Mouse (Mus musculus): ENCODE measurements around the gene Prkcd. TPM values are rescaled to one million over a fixed set of nuclear protein-coding genes. Genes with fewer than 3 reads are reported as not detected.
"Not testable (repeated sequence)": the region's sequence is repeated elsewhere in the genome, so short reads cannot be mapped to it uniquely, and the experiment has no call there.

Prkcd gene
- polyA plus RNA-seq, 1 experiment from 2014 or later, result 54.0 TPM

DNA sequence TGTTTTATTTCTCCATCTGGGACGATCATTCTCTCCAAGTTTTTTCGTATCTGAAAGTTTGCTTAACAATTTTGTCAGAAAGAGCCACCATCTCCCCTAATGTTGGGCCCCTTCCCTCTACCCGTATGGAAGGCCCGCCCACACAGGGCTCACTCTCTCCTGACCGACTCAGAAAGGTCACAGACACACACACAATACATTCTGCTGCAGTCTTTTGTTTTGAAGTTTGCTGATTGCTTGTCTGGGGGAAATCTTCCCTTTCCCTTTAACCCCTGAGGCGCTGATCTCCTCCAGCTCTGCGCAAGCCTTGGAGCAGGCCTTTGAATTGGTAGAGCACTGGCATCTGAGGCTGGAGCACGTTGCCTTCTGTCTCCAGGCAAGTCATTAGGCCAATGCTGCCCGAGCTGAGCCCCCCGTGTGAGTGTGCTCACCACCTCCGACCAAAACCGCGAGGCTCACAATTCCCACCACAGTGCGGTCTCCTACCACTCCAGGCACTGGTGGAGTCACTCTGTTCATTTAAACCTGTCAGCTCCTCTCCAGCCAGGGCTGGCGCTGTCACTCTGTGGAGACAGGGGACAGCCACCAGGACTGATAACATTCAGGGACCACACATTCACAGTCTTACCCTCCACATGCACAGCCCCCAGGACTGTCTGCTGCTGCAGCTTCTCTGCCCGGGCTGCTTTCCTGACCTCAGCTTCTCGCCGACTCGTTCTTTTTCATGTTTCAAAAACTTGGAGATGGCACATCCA lies 41.3 kb downstream of the Prkcd start:
- Histone ChIP-seq H3K4me1 (ENCODE audit: insufficient read depth) (peaks cover 21% of the 10 kb centered on the region), H3K36me3 (ENCODE audit: insufficient read depth) (no peaks in the 10 kb centered on the region), H3K4me2 (peak overlapping the region; percentile 36), H3K4me3 (ENCODE audit: low read depth, low read length) (no peak overlapping the region), H3K27me3 (ENCODE audit: insufficient read depth, low read length) (no peaks in the 10 kb centered on the region), H3K27ac (ENCODE audit: low read depth) (no peak overlapping the region), H3K9me3 (ENCODE audit: low read depth, low read length) (no peaks in the 10 kb centered on the region), H3K9ac (peak overlapping the region; percentile 35; the same call in 1 of the 2 replicates)
- ATAC-seq (ENCODE audit: insufficient read depth) (peak; percentile 57), DNase-seq (peak; percentile 39)
- no peak for TF ChIP-seq CTCF (IDR thresholded peaks at IDR 0.05; ENCODE audit: low read depth)
- 20% methylated on average over 19 of the region's 19 CpGs for WGBS

DNA sequence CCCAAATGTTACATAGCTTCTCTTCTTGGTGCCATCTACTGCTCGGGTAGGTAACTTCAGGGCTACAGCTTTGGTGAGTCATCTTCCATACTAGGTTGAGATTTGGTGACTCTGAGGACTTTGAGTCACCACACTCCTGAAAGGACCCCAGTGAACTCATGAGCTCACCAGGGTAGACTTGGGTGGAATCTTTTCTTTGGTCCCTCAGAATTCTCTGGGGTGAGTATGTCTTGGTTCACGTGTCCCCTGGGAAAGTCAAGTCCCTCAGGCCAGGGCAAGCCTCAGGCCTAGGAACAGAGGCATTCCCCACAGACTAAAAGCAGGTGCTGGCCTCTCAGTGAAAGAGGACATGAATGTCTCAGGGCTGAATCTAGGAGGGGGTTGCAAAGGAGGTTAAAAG lies 41.9 kb downstream of the Prkcd start:
- Histone ChIP-seq H3K27ac (ENCODE audit: low read depth) (no peak overlapping the region), H3K27me3 (ENCODE audit: insufficient read depth, low read length) (no peaks in the 10 kb centered on the region), H3K4me3 (ENCODE audit: low read depth, low read length) (no peak overlapping the region), H3K9ac (no peak overlapping the region), H3K9me3 (ENCODE audit: low read depth, low read length) (no peaks in the 10 kb centered on the region), H3K36me3 (ENCODE audit: insufficient read depth) (no peaks in the 10 kb centered on the region), H3K4me2 (no peak overlapping the region), H3K4me1 (ENCODE audit: insufficient read depth) (peaks cover 21% of the 10 kb centered on the region)
- no peak for ATAC-seq (ENCODE audit: insufficient read depth)
- TF ChIP-seq CTCF (IDR thresholded peaks at IDR 0.05; ENCODE audit: low read depth), result no peak
- WGBS, result 52% methylated on average over 2 of the region's 2 CpGs
- no peak for DNase-seq

DNA sequence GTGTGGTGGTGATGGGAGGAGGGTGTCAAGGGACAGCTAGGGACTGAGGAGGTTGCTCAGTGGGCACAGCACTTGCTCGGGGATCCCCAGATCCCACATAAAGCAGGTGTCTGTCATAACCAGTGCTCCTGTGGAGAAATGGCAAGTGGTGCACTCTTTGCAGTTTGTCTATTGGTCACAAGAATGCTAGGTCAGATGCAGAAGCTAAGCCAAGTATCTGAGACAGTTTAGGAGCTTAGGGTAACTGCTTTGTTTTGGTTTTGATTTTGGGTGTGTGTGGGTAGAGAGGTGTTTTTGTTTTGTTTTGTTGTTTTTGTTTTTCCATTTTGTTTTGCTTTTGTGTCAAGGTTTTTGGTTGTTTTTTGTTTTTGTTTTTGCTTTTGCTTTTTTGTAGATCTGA lies 44.8 kb downstream of the Prkcd start:
- 80% methylated on average over 1 of the region's 1 CpGs for WGBS

DNA sequence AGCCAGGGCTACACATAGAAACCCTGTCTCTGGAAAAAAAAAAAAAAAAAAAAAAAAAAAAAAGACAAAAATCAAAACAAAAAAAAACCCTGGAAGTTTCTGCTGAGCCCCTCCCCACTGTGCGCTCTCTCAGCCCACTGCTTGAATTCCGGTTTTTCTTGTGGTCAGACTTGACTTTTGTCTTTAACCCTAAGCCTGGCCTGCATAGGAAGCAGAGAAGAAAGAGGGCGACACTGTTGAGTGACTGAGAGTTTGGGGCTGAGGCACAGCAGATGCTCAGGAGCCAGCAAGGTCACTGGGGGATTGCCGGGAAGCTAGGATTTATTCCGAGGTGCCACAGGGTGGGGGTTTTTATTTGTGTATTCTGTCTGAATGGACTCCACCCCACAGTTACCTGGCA lies 46.1 kb downstream of the Prkcd start:
- H3K27me3 ChIP-seq (ENCODE audit: insufficient read depth, low read length), result no peaks in the 10 kb centered on the region
- peaks cover 12% of the 10 kb centered on the region; the same call in 1 of the 2 replicates for H3K36me3 ChIP-seq (ENCODE audit: insufficient read depth)
- H3K27ac ChIP-seq (ENCODE audit: low read depth), result no peak overlapping the region
- no peak overlapping the region for H3K4me2 ChIP-seq
- DNase-seq (no peak), ATAC-seq (ENCODE audit: insufficient read depth) (no peak)
- no peak for TF ChIP-seq CTCF (IDR thresholded peaks at IDR 0.05; ENCODE audit: low read depth)
- 21% methylated on average over 5 of the region's 5 CpGs for WGBS
- peaks cover 8% of the 10 kb centered on the region for H3K4me1 ChIP-seq (ENCODE audit: insufficient read depth)
- no peak overlapping the region for H3K9ac ChIP-seq
- H3K9me3 ChIP-seq (ENCODE audit: low read depth, low read length), result no peaks in the 10 kb centered on the region
- H3K4me3 ChIP-seq (ENCODE audit: low read depth, low read length), result no peak overlapping the region

More for the DNA sequence above, 44.8 kb downstream of the Prkcd start:
- Histone ChIP-seq H3K27ac (ENCODE audit: low read depth) (no peak overlapping the region), H3K27me3 (ENCODE audit: insufficient read depth, low read length) (no peaks in the 10 kb centered on the region), H3K36me3 (ENCODE audit: insufficient read depth) (no peaks in the 10 kb centered on the region), H3K4me1 (ENCODE audit: insufficient read depth) (peaks cover 9% of the 10 kb centered on the region), H3K4me2 (no peak overlapping the region), H3K9ac (no peak overlapping the region), H3K9me3 (ENCODE audit: low read depth, low read length) (no peaks in the 10 kb centered on the region), H3K4me3 (ENCODE audit: low read depth, low read length) (no peak overlapping the region)
- DNase-seq (no peak), ATAC-seq (ENCODE audit: insufficient read depth) (no peak)
- no peak for TF ChIP-seq CTCF (IDR thresholded peaks at IDR 0.05; ENCODE audit: low read depth)

DNA sequence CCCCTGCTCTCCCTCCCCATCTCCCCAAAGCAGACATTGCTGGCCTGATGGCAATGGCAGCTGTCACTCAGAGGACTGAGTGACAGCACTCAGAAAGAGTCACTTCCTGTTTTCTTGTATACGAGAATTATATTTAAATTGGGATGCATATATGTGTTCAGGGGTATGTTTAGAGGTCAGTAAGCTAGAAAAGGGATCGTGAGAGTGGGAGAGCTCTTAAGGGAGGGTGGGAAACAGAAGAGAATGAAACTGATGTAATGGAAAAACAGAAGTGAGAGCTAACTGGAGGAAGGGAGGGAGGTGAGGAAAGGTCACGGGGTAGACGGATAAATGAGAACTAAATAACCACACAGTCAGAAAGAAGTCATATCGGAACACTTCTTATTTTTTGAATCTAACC lies 46.8 kb downstream of the Prkcd start:
- Histone ChIP-seq H3K27me3 (ENCODE audit: insufficient read depth, low read length) (no peaks in the 10 kb centered on the region), H3K27ac (ENCODE audit: low read depth) (no peak overlapping the region), H3K4me1 (ENCODE audit: insufficient read depth) (peaks cover under 1% of the 10 kb centered on the region; the same call in 1 of the 2 replicates), H3K9me3 (ENCODE audit: low read depth, low read length) (no peaks in the 10 kb centered on the region), H3K36me3 (ENCODE audit: insufficient read depth) (peaks cover 17% of the 10 kb centered on the region; the same call in 1 of the 2 replicates), H3K4me3 (ENCODE audit: low read depth, low read length) (no peak overlapping the region), H3K9ac (no peak overlapping the region), H3K4me2 (no peak overlapping the region)
- TF ChIP-seq CTCF (IDR thresholded peaks at IDR 0.05; ENCODE audit: low read depth), result no peak
- ATAC-seq (ENCODE audit: insufficient read depth) (no peak), DNase-seq (no peak)
- 69% methylated on average over 5 of the region's 5 CpGs for whole genome bisulfite sequencing

DNA sequence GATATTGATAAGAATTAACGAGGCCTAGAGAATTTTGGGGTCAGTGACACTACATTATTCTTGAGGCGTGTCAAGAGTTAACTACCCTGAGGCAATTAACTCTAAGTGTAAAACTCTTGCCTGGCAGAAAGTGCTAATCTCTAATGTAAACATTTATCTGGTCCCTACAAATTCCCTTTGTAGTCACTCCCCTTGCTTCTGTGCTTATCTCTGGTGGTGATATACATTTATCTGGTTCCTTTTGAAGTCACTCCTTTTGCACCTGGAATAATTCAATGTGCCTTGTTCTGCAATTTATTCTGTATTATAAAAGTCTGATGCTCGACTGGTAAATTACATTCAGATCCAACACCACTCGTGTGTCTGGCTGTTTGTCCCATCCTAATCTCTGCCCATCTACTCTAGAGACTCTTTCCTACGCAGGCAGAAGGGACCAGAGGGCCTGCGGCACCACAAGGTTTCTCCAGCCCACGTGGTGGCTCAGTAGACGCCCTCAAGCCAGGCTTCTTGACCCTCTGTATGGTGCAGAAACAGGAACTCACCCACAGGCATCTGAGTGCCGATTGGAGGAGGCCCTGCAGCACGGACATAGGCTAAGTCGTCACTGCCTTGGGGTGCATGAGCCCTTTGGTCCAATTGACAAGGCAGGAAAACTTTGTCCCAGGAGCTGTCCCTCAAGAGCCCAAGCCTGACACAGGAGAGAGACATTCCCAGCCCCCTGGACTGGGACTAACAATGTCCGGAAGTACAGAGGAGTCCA lies 48.5 kb downstream of the Prkcd start:
- H3K4me2 ChIP-seq; H3K9me3 ChIP-seq (ENCODE audit: low read depth, low read length); H3K4me3 ChIP-seq (ENCODE audit: low read depth, low read length); H3K27me3 ChIP-seq (ENCODE audit: insufficient read depth, low read length); H3K9ac ChIP-seq; H3K4me1 ChIP-seq (ENCODE audit: insufficient read depth); H3K27ac ChIP-seq (ENCODE audit: low read depth): not testable (repeated sequence)
- DNase-seq, result peak; percentile 45
- WGBS, result 13% methylated on average over 10 of the region's 12 CpGs
- H3K36me3 ChIP-seq (ENCODE audit: insufficient read depth), result peaks cover 33% of the 10 kb centered on the region
- ATAC-seq (ENCODE audit: insufficient read depth), result peak; percentile 40

DNA sequence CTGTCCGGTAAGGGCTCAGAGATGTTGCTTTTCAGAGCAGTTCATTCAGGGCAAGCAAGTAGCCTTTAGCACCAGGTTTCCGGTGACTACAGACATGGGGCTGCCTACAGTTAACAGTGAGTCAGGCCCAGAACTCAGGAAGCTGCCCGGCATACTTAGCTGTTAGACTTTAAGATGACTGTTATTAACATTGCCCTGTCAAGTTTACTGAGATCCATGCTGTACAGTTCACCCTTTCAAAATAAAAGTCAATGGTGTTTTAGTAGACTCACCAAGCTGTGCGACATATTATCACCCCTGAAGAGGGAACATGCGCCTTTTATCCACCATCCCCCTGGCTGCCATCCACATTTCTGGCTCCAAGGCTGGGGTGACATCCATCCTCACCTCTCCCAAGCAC lies 49.8 kb downstream of the Prkcd start:
- Histone ChIP-seq H3K4me2 (no peak overlapping the region), H3K4me3 (ENCODE audit: low read depth, low read length) (no peak overlapping the region), H3K36me3 (ENCODE audit: insufficient read depth) (peaks cover 45% of the 10 kb centered on the region), H3K9ac (no peak overlapping the region), H3K27ac (ENCODE audit: low read depth) (no peak overlapping the region), H3K4me1 (ENCODE audit: insufficient read depth) (no peaks in the 10 kb centered on the region), H3K27me3 (ENCODE audit: insufficient read depth, low read length) (no peaks in the 10 kb centered on the region), H3K9me3 (ENCODE audit: low read depth, low read length) (no peaks in the 10 kb centered on the region)
- ATAC-seq (ENCODE audit: insufficient read depth) (0 out of 2 replicates have a peak, but pooled peaks have one; percentile 21), DNase-seq (peak; percentile 68)
- no peak for TF ChIP-seq CTCF (IDR thresholded peaks at IDR 0.05; ENCODE audit: low read depth)
- 26% methylated on average over 5 of the region's 5 CpGs for WGBS
